Mouse (Mus musculus): ENCODE data around the gene Spint1.

- TF ChIP-seq CTCF (conservative IDR thresholded peaks at IDR 0.05 in 1 of 2, IDR thresholded peaks at IDR 0.05 in 1 of 2; ENCODE audit: low read depth in 2 of 2, low read length in 2 of 2) (no peak), IRF4 (IDR thresholded peaks at IDR 0.05; ENCODE audit: low read depth, low read length) (no peak), ZKSCAN1 (IDR thresholded peaks at IDR 0.05; ENCODE audit: borderline replicate concordance, low read depth, low read length) (no peak), RAD21 (IDR thresholded peaks at IDR 0.05; ENCODE audit: low read depth, low read length) (no peak), TCF12 (IDR thresholded peaks at IDR 0.05; ENCODE audit: low read depth, low read length) (no peak), ELF1 (IDR thresholded peaks at IDR 0.05; ENCODE audit: low read depth, low read length) (no peak), PAX5 (IDR thresholded peaks at IDR 0.05; ENCODE audit: low read length) (no peak), MAFK (IDR thresholded peaks at IDR 0.05; ENCODE audit: insufficient replicate concordance, low read length) (no peak), JUND (conservative IDR thresholded peaks at IDR 0.05; ENCODE audit: low read depth, low read length) (no peak), POLR2A (IDR thresholded peaks at IDR 0.05; ENCODE audit: low read depth, low read length) (no peak)
These were observed 416 bp upstream of the Spint1 start for GRCm38 (mm10) chr2:119236682-119237209.

All from CH12.LX (cell line).